Mouse (Mus musculus) CH12.LX (cell line): ENCODE data around the gene Gorasp1. TPM values are rescaled to one million over a fixed set of nuclear protein-coding genes. Genes with fewer than 3 reads are reported as not detected.

Source experiments
- DNase-seq: peaks from one replicate; pipeline ENCODE4 v3.0.0-alpha.2; 2013; ENCODE audit errors: extremely low read depth
- H3K27ac ChIP-seq: 2 replicates; pipeline ENCODE4 v1.5.1; 2012; ENCODE audit warnings: low read depth, mild to moderate bottlenecking, control low read depth, moderate library complexity; ENCODE audit not compliant: insufficient read depth
- H3K27me3 ChIP-seq: replicated peaks from 2 replicates; pipeline ENCODE3; 2012; ENCODE audit warnings: inconsistent platforms
- H3K36me3 ChIP-seq, 2 experiments: replicated peaks in 1 of 2; 2 replicates each; pipeline versions ENCODE3 to v1.6.1; 2012; ENCODE audit warnings: inconsistent platforms in 1 of 2, low read length in 1 of 2, mild to moderate bottlenecking in 1 of 2, mixed read lengths in 1 of 2, moderate library complexity in 1 of 2; ENCODE audit not compliant: control insufficient read depth in 1 of 2, insufficient read depth in 1 of 2
- H3K4me1 ChIP-seq, 2 experiments: 2 replicates each; pipeline ENCODE4 v1.6.1; 2012; ENCODE audit warnings: inconsistent platforms in 1 of 2, moderate library complexity in 1 of 2; ENCODE audit not compliant: insufficient read depth in 2 of 2, control insufficient read depth in 1 of 2
- H3K4me2 ChIP-seq: 2 replicates; pipeline ENCODE4 v1.6.1; 2012; ENCODE audit warnings: low read depth, mild to moderate bottlenecking, control low read depth; ENCODE audit not compliant: poor library complexity, insufficient read depth, severe bottlenecking
- H3K4me3 ChIP-seq, 3 experiments: fragments of 150-350 bp in 1 of 3; sonication (generic) in 1 of 3; replicated peaks in 1 of 3; 2 replicates each; pipeline versions ENCODE3 to v1.5.1; 2011 to 2012; ENCODE audit warnings: low read depth in 2 of 3, low read length in 2 of 3, mild to moderate bottlenecking in 2 of 3, moderate library complexity in 2 of 3, control low read depth in 1 of 3, improper control_type of control experiment in 1 of 3, inconsistent platforms in 1 of 3, mixed read lengths in 1 of 3; ENCODE audit not compliant: poor library complexity in 1 of 3
- H3K79me2 ChIP-seq: replicated peaks from 2 replicates; pipeline ENCODE4 v1.6.1; 2012; ENCODE audit warnings: mild to moderate bottlenecking, moderate library complexity; ENCODE audit not compliant: control insufficient read depth, poor library complexity, insufficient read depth, severe bottlenecking; ENCODE audit errors: extremely low read depth
- H3K9ac ChIP-seq: 2 replicates; pipeline ENCODE4 v1.6.1; 2012; ENCODE audit warnings: low read depth, mild to moderate bottlenecking, control low read depth, moderate library complexity; ENCODE audit not compliant: insufficient read depth
- H3K9me3 ChIP-seq: replicated peaks from 2 replicates; pipeline ENCODE3; 2012; ENCODE audit warnings: low read length, inconsistent platforms, mixed read lengths
- BHLHE40 ChIP-seq: IDR thresholded peaks from 2 replicates; pipeline ENCODE4 v1.6.1; 2011; ENCODE audit warnings: mild to moderate bottlenecking, low read depth, low read length, improper control_type of control experiment
- CHD1 ChIP-seq: IDR thresholded peaks from 2 replicates; pipeline ENCODE4 v1.6.1; 2012; ENCODE audit warnings: low read depth, low read length, improper control_type of control experiment, inconsistent platforms
- CHD2 ChIP-seq: IDR thresholded peaks from 2 replicates; pipeline ENCODE4 v1.6.1; 2011; ENCODE audit warnings: low read length, improper control_type of control experiment
- CTCF ChIP-seq, 2 experiments: IDR thresholded peaks in 1 of 2; conservative IDR thresholded peaks in 1 of 2; 2 replicates each; pipeline ENCODE4 v1.5.1; 2011 to 2012; ENCODE audit warnings: low read depth in 2 of 2, low read length in 2 of 2, improper control_type of control experiment in 1 of 2, inconsistent platforms in 1 of 2, mild to moderate bottlenecking in 1 of 2, moderate library complexity in 1 of 2
- E2F4 ChIP-seq: IDR thresholded peaks from 2 replicates; pipeline ENCODE4 v1.6.1; 2011; ENCODE audit warnings: low read depth, low read length, improper control_type of control experiment; ENCODE audit not compliant: insufficient replicate concordance
- ELF1 ChIP-seq: IDR thresholded peaks from 2 replicates; pipeline ENCODE4 v1.6.1; 2014; ENCODE audit warnings: low read depth, mild to moderate bottlenecking, inconsistent platforms, low read length, improper control_type of control experiment
- EP300 ChIP-seq: IDR thresholded peaks from 2 replicates; pipeline ENCODE4 v1.6.1; 2011; ENCODE audit warnings: low read length, improper control_type of control experiment
- ETS1 ChIP-seq: conservative IDR thresholded peaks from 2 replicates; pipeline ENCODE4 v1.6.1; 2012; ENCODE audit warnings: low read depth, mild to moderate bottlenecking, inconsistent platforms, low read length, improper control_type of control experiment, moderate library complexity
- GABPA ChIP-seq: IDR thresholded peaks from 2 replicates; pipeline ENCODE4 v1.6.1; 2012; ENCODE audit warnings: low read depth, low read length, improper control_type of control experiment, inconsistent platforms; ENCODE audit not compliant: insufficient replicate concordance
- HCFC1 ChIP-seq: IDR thresholded peaks from 2 replicates; pipeline ENCODE4 v1.6.1; 2012; ENCODE audit warnings: low read depth, mild to moderate bottlenecking, inconsistent platforms, low read length, improper control_type of control experiment
- IRF4 ChIP-seq: IDR thresholded peaks from 2 replicates; pipeline ENCODE4 v1.6.1; 2014; ENCODE audit warnings: low read depth, mild to moderate bottlenecking, inconsistent platforms, low read length, improper control_type of control experiment
- JUN ChIP-seq: IDR thresholded peaks from 2 replicates; pipeline ENCODE4 v1.6.1; 2011; ENCODE audit warnings: low read depth, mild to moderate bottlenecking, low read length, improper control_type of control experiment, moderate library complexity; ENCODE audit not compliant: insufficient read depth
- JUND ChIP-seq: conservative IDR thresholded peaks from 2 replicates; pipeline ENCODE4 v1.6.1; 2011; ENCODE audit warnings: low read depth, low read length, improper control_type of control experiment
- KAT2A ChIP-seq: IDR thresholded peaks from 2 replicates; pipeline ENCODE4 v1.6.1; 2012; ENCODE audit warnings: low read length, improper control_type of control experiment, inconsistent platforms; ENCODE audit not compliant: insufficient replicate concordance
- MAFK ChIP-seq: IDR thresholded peaks from 2 replicates; pipeline ENCODE4 v1.6.1; 2011; ENCODE audit warnings: low read length, improper control_type of control experiment; ENCODE audit not compliant: insufficient replicate concordance
- MAX ChIP-seq: IDR thresholded peaks from 2 replicates; pipeline ENCODE4 v1.6.1; 2011; ENCODE audit warnings: low read length, improper control_type of control experiment
- MAZ ChIP-seq: IDR thresholded peaks from 2 replicates; pipeline ENCODE4 v1.6.1; 2012; ENCODE audit warnings: low read depth, mild to moderate bottlenecking, inconsistent platforms, low read length, improper control_type of control experiment, moderate library complexity
- MEF2A ChIP-seq: IDR thresholded peaks from 2 replicates; pipeline ENCODE4 v1.6.1; 2014; ENCODE audit warnings: low read depth, mild to moderate bottlenecking, inconsistent platforms, low read length, improper control_type of control experiment, borderline replicate concordance
- MXI1 ChIP-seq: IDR thresholded peaks from 2 replicates; pipeline ENCODE4 v1.6.1; 2011; ENCODE audit warnings: mild to moderate bottlenecking, low read depth, low read length, improper control_type of control experiment
- MYC ChIP-seq: IDR thresholded peaks from 2 replicates; pipeline ENCODE4 v1.6.1; 2011; ENCODE audit warnings: low read depth, mild to moderate bottlenecking, improper control_type of control experiment, low read length
- NELFE ChIP-seq: IDR thresholded peaks from 2 replicates; pipeline ENCODE4 v1.6.1; 2011; ENCODE audit warnings: low read depth, low read length, improper control_type of control experiment
- NRF1 ChIP-seq: IDR thresholded peaks from 2 replicates; pipeline ENCODE4 v1.6.1; 2014; ENCODE audit warnings: low read depth, mild to moderate bottlenecking, inconsistent platforms, low read length, improper control_type of control experiment, moderate library complexity
- PAX5 ChIP-seq: IDR thresholded peaks from 2 replicates; pipeline ENCODE4 v1.6.1; 2012; ENCODE audit warnings: low read length, inconsistent platforms, mixed read lengths
- POLR2A ChIP-seq: IDR thresholded peaks from 2 replicates; pipeline ENCODE4 v1.6.1; 2011; ENCODE audit warnings: low read depth, mild to moderate bottlenecking, improper control_type of control experiment, low read length
- RAD21 ChIP-seq: IDR thresholded peaks from 2 replicates; pipeline ENCODE4 v1.6.1; 2011; ENCODE audit warnings: low read depth, mild to moderate bottlenecking, low read length, improper control_type of control experiment, moderate library complexity
- RCOR1 ChIP-seq: conservative IDR thresholded peaks from 2 replicates; pipeline ENCODE4 v1.6.1; 2012; ENCODE audit warnings: low read depth, mild to moderate bottlenecking, inconsistent platforms, low read length, improper control_type of control experiment
- SIN3A ChIP-seq: IDR thresholded peaks from 2 replicates; pipeline ENCODE4 v1.6.1; 2012; ENCODE audit warnings: low read length, improper control_type of control experiment, inconsistent platforms
- SMC3 ChIP-seq: IDR thresholded peaks from 2 replicates; pipeline ENCODE4 v1.6.1; 2011; ENCODE audit warnings: low read depth, low read length, improper control_type of control experiment
- TBP ChIP-seq: conservative IDR thresholded peaks from 2 replicates; pipeline ENCODE4 v1.6.1; 2011; ENCODE audit warnings: low read depth, low read length, improper control_type of control experiment
- TCF12 ChIP-seq: IDR thresholded peaks from 2 replicates; pipeline ENCODE4 v1.6.1; 2014; ENCODE audit warnings: low read depth, mild to moderate bottlenecking, inconsistent platforms, low read length, improper control_type of control experiment
- UBTF ChIP-seq: IDR thresholded peaks from 2 replicates; pipeline ENCODE4 v1.6.1; 2012; ENCODE audit warnings: low read depth, mild to moderate bottlenecking, inconsistent platforms, low read length, improper control_type of control experiment, moderate library complexity
- USF1 ChIP-seq: IDR thresholded peaks from 2 replicates; pipeline ENCODE4 v1.6.1; 2014; ENCODE audit warnings: low read depth, mild to moderate bottlenecking, inconsistent platforms, low read length, improper control_type of control experiment
- USF2 ChIP-seq: conservative IDR thresholded peaks from 2 replicates; pipeline ENCODE4 v1.6.1; 2011; ENCODE audit warnings: low read depth, low read length, improper control_type of control experiment
- ZC3H11A ChIP-seq: IDR thresholded peaks from 2 replicates; pipeline ENCODE4 v1.6.1; 2012; ENCODE audit warnings: low read depth, mild to moderate bottlenecking, inconsistent platforms, low read length, improper control_type of control experiment
- ZKSCAN1 ChIP-seq: IDR thresholded peaks from 2 replicates; pipeline ENCODE4 v1.6.1; 2012; ENCODE audit warnings: low read depth, inconsistent platforms, low read length, improper control_type of control experiment, borderline replicate concordance
- ZMIZ1 ChIP-seq: IDR thresholded peaks from 2 replicates; pipeline ENCODE4 v1.6.1; 2012; ENCODE audit warnings: low read depth, mild to moderate bottlenecking, inconsistent platforms, low read length, improper control_type of control experiment
- ZNF384 ChIP-seq: IDR thresholded peaks from 2 replicates; pipeline ENCODE4 v1.6.1; 2012; ENCODE audit warnings: low read depth, low read length, improper control_type of control experiment, inconsistent platforms
- dilution Hi-C: fragments of 300-500 bp; cut with MboI; formaldehyde crosslinking; loops from 2 replicates; pipeline ENCODE4 v1.14.3; 2020; ENCODE audit warnings: low sequenced_read_pairs; ENCODE audit not compliant: extremely low pct_unique_long_range_greater_than_20kb, extremely low pct_ligation_motif_present
- in situ Hi-C: fragments of 300-500 bp; cut with MboI; formaldehyde crosslinking; loops from 3 replicates; pipeline ENCODE4 v1.14.3; 2019; ENCODE audit warnings: low sequenced_read_pairs, low pct_ligation_motif_present, low pct_unique_long_range_greater_than_20kb, mixed read lengths
- polyA plus RNA-seq: library from polyadenylated mRNA; unstranded; fragments of >175 nt; gene quantifications from 2 replicates; pipeline ENCODE4 v1.2.1, GENCODE M21; 2012; ENCODE audit warnings: low read depth; ENCODE audit not compliant: insufficient read length
- total RNA-seq, 2 experiments: library from RNA; depleted of rRNA; stranded (reverse); fragments of 300-350 nt in 1 of 2; fragments of >200 nt in 1 of 2; gene quantifications; 2 replicates each; pipeline ENCODE4 v1.2.3; 2012 to 2014

Gene Gorasp1
- total and polyA plus RNA-seq, 3 experiments = 8.7 to 12.6 (median 9.2) TPM

DNA sequence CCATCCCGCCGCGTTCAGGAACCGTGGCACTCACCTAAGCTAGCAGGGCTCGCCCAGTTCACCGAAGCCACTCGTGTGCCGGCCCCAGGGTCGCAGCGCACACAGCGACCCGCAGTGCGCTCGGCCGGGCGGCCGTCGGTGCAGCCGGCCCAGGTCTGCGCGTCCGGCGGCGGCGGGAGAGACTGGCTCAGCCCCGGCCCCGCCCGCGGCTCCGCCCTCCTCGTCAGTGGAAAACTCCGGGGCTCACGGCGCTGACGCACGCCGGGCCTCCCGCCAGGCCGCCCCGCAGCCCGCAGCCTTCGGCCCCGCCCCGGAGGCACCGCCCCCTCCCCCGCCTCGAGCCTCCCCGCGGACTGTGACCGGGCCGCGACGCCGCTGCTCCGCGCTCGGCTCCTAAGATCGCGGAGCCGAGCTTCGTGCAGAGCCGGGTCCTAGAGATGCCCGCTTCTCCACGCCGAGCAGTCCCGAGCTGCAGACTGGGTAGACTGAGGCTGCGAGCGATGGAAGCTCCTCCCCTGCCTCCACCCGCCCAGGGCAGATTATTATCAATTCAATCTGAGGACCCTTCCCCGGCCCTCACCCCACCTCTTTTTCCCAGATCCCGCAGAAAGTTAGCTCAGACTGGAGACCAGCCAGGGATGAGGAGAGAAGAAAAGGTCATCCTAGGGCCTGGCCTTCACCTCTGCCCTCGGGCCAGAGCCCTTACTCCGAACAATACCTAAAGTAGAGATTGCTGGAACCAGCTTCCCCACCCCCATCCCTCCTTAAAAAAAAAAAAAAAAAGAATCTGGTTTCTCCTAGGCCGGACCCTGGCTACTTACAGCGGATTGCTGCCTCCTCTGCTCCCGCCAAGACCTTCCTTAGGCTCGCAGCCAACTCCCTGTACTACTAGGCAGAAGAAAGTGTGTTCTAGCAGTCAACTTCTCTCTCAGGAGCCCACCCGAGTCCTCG is 46.5 kb upstream of the Gorasp1 start:
- Histone ChIP-seq H3K9me3 (no peaks in the 10 kb centered on the region), H3K36me3 (no peaks in the 10 kb centered on the region), H3K27ac (peak overlapping the region; percentile 48), H3K4me3 (peak overlapping the region; percentile 73 to 90 (median 79)), H3K9ac (peak overlapping the region; percentile 46), H3K27me3 (peaks cover 6% of the 10 kb centered on the region), H3K4me2 (peak overlapping the region; percentile 89), H3K4me1 (peaks cover 14 to 51% of the 10 kb centered on the region in 2 experiments), H3K79me2 (peaks cover 22% of the 10 kb centered on the region)
- dilution Hi-C loops = no loop called here
- DNase-seq = no peak
- in situ Hi-C loops = no loop called here
- TF ChIP-seq CTCF (conservative IDR thresholded peaks at IDR 0.05 in 1 of 2, IDR thresholded peaks at IDR 0.05 in 1 of 2; ENCODE audit: low read depth in 2 of 2, low read length in 2 of 2) (no peak), ELF1 (0 out of 2 replicates have a peak, but pooled peaks have one; percentile 14), USF1 (no peak), RCOR1 (no peak), GABPA (no peak), ZMIZ1 (peak; percentile 77), JUN (no peak), POLR2A (peak; percentile 85), E2F4 (no peak), HCFC1 (no peak), IRF4 (0 out of 2 replicates have a peak, but pooled peaks have one; percentile 6), MYC (no peak), MAZ (peak; percentile 52; the same call in 1 of the 2 replicates), TBP (no peak), USF2 (no peak), SMC3 (no peak), MEF2A (no peak; the same call in 1 of the 2 replicates), SIN3A (peak; percentile 53; the same call in 1 of the 2 replicates), RAD21 (no peak), TCF12 (peak; percentile 62; the same call in 1 of the 2 replicates), MAX (peak; percentile 52; the same call in 1 of the 2 replicates), ZKSCAN1 (no peak), CHD1 (no peak), BHLHE40 (peak; percentile 11; the same call in 1 of the 2 replicates), MXI1 (no peak), ZNF384 (no peak), MAFK (no peak), EP300 (no peak; the same call in 1 of the 2 replicates), ETS1 (no peak), ZC3H11A (no peak), UBTF (peak; percentile 77), JUND (no peak), NRF1 (0 out of 2 replicates have a peak, but pooled peaks have one; percentile 29), KAT2A (0 out of 2 replicates have a peak, but pooled peaks have one; percentile 19), CHD2 (0 out of 2 replicates have a peak, but pooled peaks have one; percentile 16), PAX5 (no peak), NELFE (peak; percentile 89)
